ENCODE assay signal across 13 mouse cellular contexts in genomic region chr3:34577115-34577514, GRCm38 (mm10).
"Had no signal": no experiment of that assay in that cellular context is flagged by ENCODE, and none has a peak within 500 bp of the region (broad histone marks: within the 10 kb centered on the region; RNA-seq: fewer than 3 reads in every experiment).

No protein-coding gene starts in this region.

- H3K27ac ChIP-seq: limb, embryonic 15.5 days; liver, embryonic 12.5 days; macrophage had no signal

- H3K4me1 ChIP-seq: limb, embryonic 15.5 days; liver, embryonic 12.5 days; megakaryocyte, embryonic 14.5 days had no signal

- H3K9me3 ChIP-seq: limb, embryonic 15.5 days; liver, embryonic 12.5 days had no signal

- H3K9ac ChIP-seq: limb, embryonic 15.5 days; liver, embryonic 12.5 days; lung, embryonic 14.5 days had no signal

- H3K4me2 ChIP-seq: limb, embryonic 15.5 days; liver, embryonic 12.5 days; lung, embryonic 14.5 days had no signal

- H3K27me3 ChIP-seq: limb, embryonic 15.5 days; liver, embryonic 12.5 days; megakaryocyte, embryonic 14.5 days had no signal

- ATAC-seq: liver, embryonic 12.5 days had no signal

- H3K4me3 ChIP-seq: limb, embryonic 15.5 days; liver, embryonic 12.5 days; megakaryocyte, embryonic 14.5 days had no signal

- DNase-seq: kidney, adult 8-10 months; kidney, postnatal 25 days; layer of hippocampus, adult 9-11 months; layer of hippocampus, postnatal 36 days; lung, embryonic 14.5 days; lung, postnatal 10 days; right cerebral cortex, adult 18-20 months; right cerebral cortex, postnatal 25 days; thymus, postnatal 4 days had no signal

- H3K36me3 ChIP-seq: limb, embryonic 15.5 days; liver, embryonic 12.5 days had no signal
